Mouse (Mus musculus) liver, embryonic 16.5 days (tissue): ENCODE data around the gene Ubald1. TPM values are rescaled to one million over a fixed set of nuclear protein-coding genes. Genes with fewer than 3 reads are reported as not detected.

Experiments
- polyA plus RNA-seq: library from polyadenylated mRNA; unstranded; fragments of >200 nt; fragmentation: Nextera tagmentation; extraction: Ambion mirVana; gene quantifications from 2 replicates; pipeline ENCODE4 v1.2.1, GENCODE M21; 2015

Gene Ubald1
- polyA plus RNA-seq, 1 experiment from 2014 or later, result 13.3 TPM

Other genes with a start within 250 kb of the Ubald1 start
- 2.0 and 3.0 TPM in 2 replicates for gene Vasn, start 240.4 kb downstream of the Ubald1 start, polyA plus RNA-seq
- gene Dnaja3, start 240.3 kb downstream of the Ubald1 start, polyA plus RNA-seq, result 46.5 and 47.3 TPM in 2 replicates
- 10.1 and 13.5 TPM in 2 replicates for gene Coro7, start 200.5 kb downstream of the Ubald1 start, polyA plus RNA-seq
- gene Nmral1, start 161.0 kb downstream of the Ubald1 start, polyA plus RNA-seq, result 29.1 and 35.1 TPM in 2 replicates
- gene Hmox2, start 154.0 kb downstream of the Ubald1 start, polyA plus RNA-seq, result 39.1 and 39.2 TPM in 2 replicates
- 23.3 and 27.3 TPM in 2 replicates for gene Cdip1, start 90.0 kb downstream of the Ubald1 start, polyA plus RNA-seq
- gene 4930562C15Rik, start 44.9 kb downstream of the Ubald1 start, polyA plus RNA-seq, result 0.05 TPM in 1 of 2 replicates, not detected in the other
- gene Mgrn1, start 5.9 kb upstream of the Ubald1 start, polyA plus RNA-seq, result 28.2 and 30.4 TPM in 2 replicates
- 47.8 and 49.1 TPM in 2 replicates for gene Nudt16l1, start 58.4 kb upstream of the Ubald1 start, polyA plus RNA-seq
- 16.5 and 16.7 TPM in 2 replicates for gene Anks3, start 83.9 kb upstream of the Ubald1 start, polyA plus RNA-seq
- not detected in 2 replicates for gene Sept12, start 117.5 kb upstream of the Ubald1 start, polyA plus RNA-seq
- 9.0 and 9.4 TPM in 2 replicates for gene Smim22, start 127.0 kb upstream of the Ubald1 start, polyA plus RNA-seq
- 72.5 and 83.9 TPM in 2 replicates for gene Rogdi, start 133.2 kb upstream of the Ubald1 start, polyA plus RNA-seq
- 41.9 and 45.1 TPM in 2 replicates for gene Glyr1, start 169.5 kb upstream of the Ubald1 start, polyA plus RNA-seq
- gene Ubn1, start 169.7 kb upstream of the Ubald1 start, polyA plus RNA-seq, result 6.9 and 7.6 TPM in 2 replicates